Mouse (Mus musculus): ENCODE data around the gene Gm8050.
"Not testable (repeated sequence)": the region's sequence is repeated elsewhere in the genome, so short reads cannot be mapped to it uniquely, and the experiment has no call there.

Gene Gm8050

DNA sequence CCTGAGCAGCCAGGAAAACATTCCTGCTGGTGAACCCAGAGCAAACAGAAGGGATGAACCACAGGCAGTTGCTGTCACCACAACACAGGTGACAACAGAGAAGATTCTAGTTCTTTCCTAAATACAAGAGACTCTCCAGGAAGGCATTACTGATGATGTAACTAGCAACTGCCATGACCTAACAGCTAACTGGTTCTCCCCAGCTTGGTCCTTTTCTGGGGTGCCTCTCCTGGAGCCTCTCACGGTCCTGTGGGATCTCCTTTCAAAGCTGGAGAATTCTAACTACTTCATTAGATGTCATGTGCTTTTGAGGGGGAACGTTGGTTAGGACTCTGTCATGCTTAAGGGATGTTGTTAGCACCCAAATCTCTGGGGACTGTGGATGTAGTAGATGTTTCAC, at the start of gene Gm8050:
Gm8050 (minus strand) TSS at position 101 of the 400 bp plus-strand sequence.
- DNase-seq: not testable (repeated sequence)

- peak; percentile 1 for DNase-seq
Measured at GRCm38 (mm10) chr14:6757231-6757536, 37.1 kb upstream of the Gm8050 start.

DNA sequence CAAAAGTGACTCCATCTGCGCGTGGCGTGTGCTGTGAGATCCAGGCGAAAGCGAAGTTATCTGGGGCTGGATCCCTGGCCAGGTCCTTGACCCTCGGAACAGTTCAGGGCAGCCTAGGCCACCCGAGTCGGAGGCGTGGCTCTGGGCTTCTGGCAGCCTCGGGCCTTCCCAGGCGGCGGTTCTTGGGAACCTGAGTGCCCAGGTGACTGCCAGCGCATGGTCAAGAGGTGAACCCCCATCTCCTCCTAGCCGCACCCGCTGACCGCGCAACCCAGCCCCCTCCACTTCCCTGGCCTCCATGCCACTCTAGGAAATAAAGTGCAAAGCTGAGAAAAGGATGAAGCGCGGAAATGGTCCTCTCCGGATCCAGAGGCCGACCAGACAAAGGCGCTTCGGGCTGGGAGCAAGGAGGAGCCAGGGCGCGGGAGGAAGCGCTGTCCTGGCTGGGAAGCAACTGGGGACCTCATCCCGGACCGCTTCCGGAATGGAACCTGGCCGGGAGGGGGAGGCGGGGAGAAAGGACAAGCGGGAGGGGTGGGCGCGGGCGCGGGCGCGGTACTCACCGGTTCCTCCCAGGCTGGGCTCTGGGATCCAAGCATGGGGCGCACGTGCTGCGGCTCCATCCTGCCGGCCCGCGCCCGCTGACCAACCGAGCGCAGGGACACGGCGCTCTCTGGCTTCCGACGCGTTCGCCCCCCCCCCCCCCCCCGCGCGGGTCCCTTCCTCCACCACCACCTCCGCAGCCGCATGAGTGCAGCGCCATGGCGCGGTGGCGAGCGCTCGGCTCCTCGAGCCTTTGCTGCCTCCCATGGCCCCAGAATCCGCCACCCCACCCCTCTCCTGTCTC, 36.6 kb upstream of the Gm8050 start:
- peak; percentile 0 for DNase-seq

- DNase-seq: not testable (repeated sequence)
Measured at GRCm38 (mm10) chr14:6742232-6742631, 22.2 kb upstream of the Gm8050 start, which contains the start of gene Gm3636. Gene Gm3636, minus strand, starts transcription at chr14:6742332.

GRCm38 (mm10) chr14:6684070-6684469, 36.0 kb downstream of the Gm8050 start, which contains the start of gene Gm10251:
Gene Gm10251, minus strand, starts transcription at chr14:6684170.
- not testable (repeated sequence) for DNase-seq
